Mouse (Mus musculus): ENCODE measurements around the gene Nrxn1. TPM values are rescaled to one million over a fixed set of nuclear protein-coding genes. Genes with fewer than 3 reads are reported as not detected.

The Nrxn1 gene
- polyA plus RNA-seq, 1 experiment = not detected

DNA sequence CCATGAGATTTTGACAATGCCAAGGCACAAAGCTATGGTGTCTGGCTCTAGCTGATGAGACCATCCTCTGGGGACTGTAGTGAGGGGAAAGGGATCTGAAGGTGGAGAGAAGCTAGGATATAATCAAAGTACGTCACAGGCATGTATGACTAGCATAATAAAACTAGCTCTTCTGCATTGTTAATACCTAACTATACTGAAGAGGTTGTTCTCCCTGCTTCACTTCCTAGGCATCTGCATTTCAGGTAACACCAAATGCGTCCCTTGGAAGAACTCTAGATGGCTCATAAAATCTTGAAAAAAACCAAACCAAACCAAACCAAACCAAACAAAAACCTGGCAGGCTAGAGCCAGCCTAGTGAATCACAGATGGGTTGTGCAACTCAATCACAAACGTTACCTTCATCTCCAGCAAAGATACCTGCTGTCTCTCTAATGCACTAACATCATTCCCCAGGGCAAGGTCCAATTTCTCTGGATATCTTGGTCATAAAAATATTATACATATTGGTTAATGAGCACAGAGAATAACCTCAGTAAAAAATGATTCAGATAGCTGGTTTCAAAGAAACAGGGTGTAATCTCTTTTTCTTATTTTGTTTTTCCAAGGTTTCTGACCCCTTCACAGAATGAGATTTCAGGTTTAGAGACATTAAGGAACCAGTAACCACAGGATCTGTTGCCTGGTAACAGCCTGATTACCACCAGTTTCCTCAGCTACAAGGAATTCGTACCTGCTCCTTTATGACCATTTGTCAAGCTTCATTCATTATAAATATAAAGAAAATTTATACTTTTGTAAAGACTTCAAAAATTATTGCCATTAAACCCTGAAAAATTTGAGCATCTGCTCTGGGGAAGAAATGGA, 256.5 kb downstream of the Nrxn1 start:
- H3K4me3 ChIP-seq (replicated peaks) = no peak overlapping the region
- no peak for TF ChIP-seq TAL1 (IDR thresholded peaks at IDR 0.05; ENCODE audit: low read length)
- no peak for TF ChIP-seq GATA1 (IDR thresholded peaks at IDR 0.05; ENCODE audit: low read length)
- peaks cover under 1% of the 10 kb centered on the region for H3K9me3 ChIP-seq (ENCODE audit: control insufficient read depth, low read length)
- H3K36me3 ChIP-seq (ENCODE audit: control insufficient read depth) = no peaks in the 10 kb centered on the region
- no peaks in the 10 kb centered on the region for H3K4me1 ChIP-seq (ENCODE audit: control insufficient read depth)
- H3K27me3 ChIP-seq (ENCODE audit: control insufficient read depth) = no peaks in the 10 kb centered on the region

DNA sequence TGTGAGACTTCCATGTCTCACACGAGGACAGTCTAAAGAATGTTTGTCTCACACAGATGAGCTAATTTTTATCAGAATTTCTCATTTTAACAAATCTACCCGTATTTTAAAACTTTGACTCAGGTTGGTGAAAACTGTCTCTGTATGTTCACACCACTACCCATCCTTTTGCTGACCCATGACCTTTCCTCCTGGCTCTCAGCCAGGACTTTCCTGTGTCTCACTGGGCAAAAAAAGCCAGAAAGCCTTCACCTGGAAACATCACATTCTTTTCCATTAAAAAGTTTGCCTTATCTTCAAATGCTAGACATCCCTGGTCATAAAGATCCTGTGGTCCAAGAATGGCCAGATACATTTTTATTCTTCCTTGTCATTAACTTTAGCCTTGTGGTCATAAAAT, 274.5 kb downstream of the Nrxn1 start:
- TF ChIP-seq GATA1 (IDR thresholded peaks at IDR 0.05; ENCODE audit: low read length) (no peak), TAL1 (IDR thresholded peaks at IDR 0.05; ENCODE audit: low read length) (no peak)
- H3K27me3 ChIP-seq (ENCODE audit: control insufficient read depth) = no peaks in the 10 kb centered on the region
- H3K4me3 ChIP-seq (replicated peaks) = no peak overlapping the region
- no peaks in the 10 kb centered on the region for H3K4me1 ChIP-seq (ENCODE audit: control insufficient read depth)
- no peaks in the 10 kb centered on the region for H3K9me3 ChIP-seq (ENCODE audit: control insufficient read depth, low read length)
- no peaks in the 10 kb centered on the region for H3K36me3 ChIP-seq (ENCODE audit: control insufficient read depth)

- H3K36me3 ChIP-seq (ENCODE audit: control insufficient read depth) = no peaks in the 10 kb centered on the region
- no peaks in the 10 kb centered on the region for H3K27me3 ChIP-seq (ENCODE audit: control insufficient read depth)
- H3K4me3 ChIP-seq (replicated peaks) = no peak overlapping the region
- no peaks in the 10 kb centered on the region for H3K9me3 ChIP-seq (ENCODE audit: control insufficient read depth, low read length)
- H3K4me1 ChIP-seq (ENCODE audit: control insufficient read depth) = no peaks in the 10 kb centered on the region
- TF ChIP-seq TAL1 (IDR thresholded peaks at IDR 0.05; ENCODE audit: low read length) = no peak
- TF ChIP-seq GATA1 (IDR thresholded peaks at IDR 0.05; ENCODE audit: low read length) = no peak
These were observed 275.0 kb downstream of the Nrxn1 start for GRCm38 (mm10) chr17:90817898-90818297.

DNA sequence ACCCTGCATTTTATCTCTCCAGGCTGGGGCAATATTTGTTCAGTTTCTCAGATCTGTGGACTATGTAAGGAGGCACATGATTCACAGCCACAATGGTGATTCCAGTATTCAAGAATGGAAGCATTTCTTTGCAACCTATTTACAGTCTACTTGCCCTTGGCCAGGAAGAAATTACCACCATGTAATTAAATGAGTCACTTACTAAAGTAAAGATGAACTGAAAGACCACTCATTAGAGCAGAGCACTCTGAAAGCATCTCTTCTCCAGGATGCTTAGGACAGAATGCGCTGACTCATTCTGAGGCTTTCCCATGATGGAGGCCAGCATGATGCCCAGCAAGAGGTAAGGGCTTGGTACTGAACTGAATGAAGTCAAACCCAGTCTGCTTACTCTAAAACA, 277.6 kb downstream of the Nrxn1 start:
- H3K4me1 ChIP-seq (ENCODE audit: control insufficient read depth) = no peaks in the 10 kb centered on the region
- TF ChIP-seq GATA1 (IDR thresholded peaks at IDR 0.05; ENCODE audit: low read length) = no peak
- TF ChIP-seq TAL1 (IDR thresholded peaks at IDR 0.05; ENCODE audit: low read length) = no peak
- H3K36me3 ChIP-seq (ENCODE audit: control insufficient read depth) = no peaks in the 10 kb centered on the region
- H3K27me3 ChIP-seq (ENCODE audit: control insufficient read depth) = no peaks in the 10 kb centered on the region
- H3K9me3 ChIP-seq (ENCODE audit: control insufficient read depth, low read length) = no peaks in the 10 kb centered on the region
- H3K4me3 ChIP-seq (replicated peaks) = no peak overlapping the region

GRCm38 (mm10) chr17:90813760-90814159, 279.1 kb downstream of the Nrxn1 start:
- H3K9me3 ChIP-seq (ENCODE audit: control insufficient read depth, low read length) = no peaks in the 10 kb centered on the region
- no peaks in the 10 kb centered on the region for H3K27me3 ChIP-seq (ENCODE audit: control insufficient read depth)
- no peaks in the 10 kb centered on the region for H3K36me3 ChIP-seq (ENCODE audit: control insufficient read depth)
- H3K4me1 ChIP-seq (ENCODE audit: control insufficient read depth) = no peaks in the 10 kb centered on the region
- TF ChIP-seq TAL1 (IDR thresholded peaks at IDR 0.05; ENCODE audit: low read length) (no peak), GATA1 (IDR thresholded peaks at IDR 0.05; ENCODE audit: low read length) (no peak)
- no peak overlapping the region for H3K4me3 ChIP-seq (replicated peaks)

GRCm38 (mm10) chr17:90812485-90812884, 280.4 kb downstream of the Nrxn1 start:
- no peak overlapping the region for H3K4me3 ChIP-seq (replicated peaks)
- no peaks in the 10 kb centered on the region for H3K27me3 ChIP-seq (ENCODE audit: control insufficient read depth)
- H3K36me3 ChIP-seq (ENCODE audit: control insufficient read depth) = no peaks in the 10 kb centered on the region
- H3K4me1 ChIP-seq (ENCODE audit: control insufficient read depth) = no peaks in the 10 kb centered on the region
- no peaks in the 10 kb centered on the region for H3K9me3 ChIP-seq (ENCODE audit: control insufficient read depth, low read length)
- TF ChIP-seq GATA1 (IDR thresholded peaks at IDR 0.05; ENCODE audit: low read length) = no peak
- no peak for TF ChIP-seq TAL1 (IDR thresholded peaks at IDR 0.05; ENCODE audit: low read length)

GRCm38 (mm10) chr17:90809197-90810163, 283.4 kb downstream of the Nrxn1 start:
- Histone ChIP-seq H3K27me3 (ENCODE audit: control insufficient read depth) (no peaks in the 10 kb centered on the region), H3K9me3 (ENCODE audit: control insufficient read depth, low read length) (no peaks in the 10 kb centered on the region), H3K4me3 (replicated peaks) (no peak overlapping the region), H3K4me1 (ENCODE audit: control insufficient read depth) (no peaks in the 10 kb centered on the region), H3K36me3 (ENCODE audit: control insufficient read depth) (no peaks in the 10 kb centered on the region)
- TF ChIP-seq GATA1 (IDR thresholded peaks at IDR 0.05; ENCODE audit: low read length) (no peak), TAL1 (IDR thresholded peaks at IDR 0.05; ENCODE audit: low read length) (no peak)

DNA sequence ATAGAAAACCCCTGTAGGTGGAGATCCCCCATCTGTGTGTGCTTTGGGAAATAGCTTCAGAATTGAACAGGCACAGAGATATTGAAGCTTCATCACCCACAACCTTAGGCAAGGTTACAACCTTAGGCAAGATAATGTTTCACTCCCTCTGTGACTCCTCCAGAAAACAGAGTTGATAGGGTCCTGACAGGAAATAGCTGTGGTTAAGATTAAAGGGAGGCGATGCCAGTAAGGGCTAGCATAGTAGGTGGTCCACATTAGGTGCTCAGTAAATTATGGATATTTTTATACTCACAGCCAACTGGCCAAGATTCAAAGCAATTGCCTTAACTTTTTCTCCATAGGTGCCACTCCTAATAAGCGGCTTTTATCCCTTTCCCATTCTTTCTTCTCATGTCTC, 284.6 kb downstream of the Nrxn1 start:
- H3K27me3 ChIP-seq (ENCODE audit: control insufficient read depth) = no peaks in the 10 kb centered on the region
- no peak for TF ChIP-seq TAL1 (IDR thresholded peaks at IDR 0.05; ENCODE audit: low read length)
- TF ChIP-seq GATA1 (IDR thresholded peaks at IDR 0.05; ENCODE audit: low read length) = no peak
- H3K4me1 ChIP-seq (ENCODE audit: control insufficient read depth) = no peaks in the 10 kb centered on the region
- H3K4me3 ChIP-seq (replicated peaks) = no peak overlapping the region
- H3K36me3 ChIP-seq (ENCODE audit: control insufficient read depth) = no peaks in the 10 kb centered on the region
- H3K9me3 ChIP-seq (ENCODE audit: control insufficient read depth, low read length) = no peaks in the 10 kb centered on the region

DNA sequence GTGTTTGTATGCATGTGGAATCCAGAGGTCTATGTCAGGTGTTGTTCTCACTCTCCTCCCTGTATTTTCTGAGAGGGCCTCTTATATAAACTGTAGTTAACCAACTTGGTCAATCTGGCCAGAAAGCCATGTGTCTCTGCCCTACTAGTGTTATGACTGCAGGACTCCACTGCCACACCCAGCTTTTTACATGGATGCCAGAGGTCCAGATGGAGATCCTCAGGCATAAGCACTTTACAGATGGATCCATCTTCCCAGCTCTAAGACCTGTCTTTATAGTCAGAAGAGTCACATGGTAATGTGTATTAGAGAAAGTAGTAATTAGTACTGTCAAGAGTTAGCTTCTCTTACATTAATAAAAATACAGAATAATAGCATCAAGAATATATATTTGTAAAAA, 285.7 kb downstream of the Nrxn1 start:
- H3K27me3 ChIP-seq (ENCODE audit: control insufficient read depth) = no peaks in the 10 kb centered on the region
- no peak for TF ChIP-seq TAL1 (IDR thresholded peaks at IDR 0.05; ENCODE audit: low read length)
- no peak for TF ChIP-seq GATA1 (IDR thresholded peaks at IDR 0.05; ENCODE audit: low read length)
- no peaks in the 10 kb centered on the region for H3K4me1 ChIP-seq (ENCODE audit: control insufficient read depth)
- no peaks in the 10 kb centered on the region for H3K36me3 ChIP-seq (ENCODE audit: control insufficient read depth)
- no peaks in the 10 kb centered on the region for H3K9me3 ChIP-seq (ENCODE audit: control insufficient read depth, low read length)
- no peak overlapping the region for H3K4me3 ChIP-seq (replicated peaks)

Measured in erythroblast, embryonic 14.5 days (primary cell).